Mouse (Mus musculus): ENCODE measurements around the gene Morn3. TPM values are rescaled to one million over a fixed set of nuclear protein-coding genes. Genes with fewer than 3 reads are reported as not detected.
"Not testable (repeated sequence)": the region's sequence is repeated elsewhere in the genome, so short reads cannot be mapped to it uniquely, and the experiment has no call there.

Gene Morn3
- total RNA-seq (2021): not detected
- long read RNA-seq, experiment 1, partial matches to known transcripts: 0 of 1 reads
- long read RNA-seq, experiment 1, other reads (novel, unspliced or antisense): 1 of 1 reads
- long read RNA-seq, experiment 2: 0 reads

- no peak for DNase-seq
These were observed at the start of gene Morn3 for GRCm38 (mm10) chr5:123046916-123047315. Morn3 (minus strand) TSS chr5:123047016.

- DNase-seq: no peak
These were observed 49.5 kb upstream of the Morn3 start for GRCm38 (mm10) chr5:123096299-123096698.

- peak in 1 of 2 experiments; percentile 38 for DNase-seq
These were observed 47.6 kb upstream of the Morn3 start for GRCm38 (mm10) chr5:123094238-123094991.

- DNase-seq: no peak
These were observed 46.3 kb upstream of the Morn3 start for GRCm38 (mm10) chr5:123093077-123093633.

- DNase-seq: no peak
These were observed 43.9 kb upstream of the Morn3 start for GRCm38 (mm10) chr5:123090560-123091306.

GRCm38 (mm10) chr5:123088784-123089183 lies 42.0 kb upstream of the Morn3 start:
- DNase-seq: no peak

GRCm38 (mm10) chr5:123086501-123086900 lies 39.7 kb upstream of the Morn3 start:
- no peak for DNase-seq

- no peak for DNase-seq
These were observed 36.7 kb upstream of the Morn3 start for GRCm38 (mm10) chr5:123083340-123084050.

GRCm38 (mm10) chr5:123080510-123080909 lies 33.7 kb upstream of the Morn3 start:
- no peak for DNase-seq

GRCm38 (mm10) chr5:123080041-123080440 lies 33.2 kb upstream of the Morn3 start:
- no peak for DNase-seq

GRCm38 (mm10) chr5:123079568-123079967 lies 32.8 kb upstream of the Morn3 start:
- no peak for DNase-seq

- no peak for DNase-seq
These were observed 29.8 kb upstream of the Morn3 start for GRCm38 (mm10) chr5:123076419-123077281.

- DNase-seq: peak; percentile 97 to 99
These were observed 29.0 kb upstream of the Morn3 start for GRCm38 (mm10) chr5:123075576-123076418.

- no peak for DNase-seq
These were observed 21.9 kb upstream of the Morn3 start for GRCm38 (mm10) chr5:123068714-123069113.

- DNase-seq: no peak
These were observed 21.3 kb upstream of the Morn3 start, which contains the start of gene Tmem120b for GRCm38 (mm10) chr5:123068115-123068514. Tmem120b (plus strand) TSS chr5:123068415.

GRCm38 (mm10) chr5:123067395-123067995 lies 20.7 kb upstream of the Morn3 start:
- DNase-seq: no peak

- DNase-seq: peak; percentile 46 to 76
These were observed 17.4 kb upstream of the Morn3 start for GRCm38 (mm10) chr5:123064207-123064606.

GRCm38 (mm10) chr5:123063141-123063540 lies 16.3 kb upstream of the Morn3 start:
- DNase-seq: no peak

GRCm38 (mm10) chr5:123061402-123061749 lies 14.6 kb upstream of the Morn3 start:
- not testable (repeated sequence) for DNase-seq

Data from adrenal gland, postnatal 36 days (tissue).